Mouse (Mus musculus): ENCODE measurements around the gene Kcnb1.

GRCm38 (mm10) chr2:167141810-167142209, 48.1 kb downstream of the Kcnb1 start:
- TF ChIP-seq POLR2A (IDR thresholded peaks at IDR 0.05; ENCODE audit: control insufficient read depth, extremely low read depth, insufficient read depth, low read length, poor library complexity) (no peak), CTCF (IDR thresholded peaks at IDR 0.05; ENCODE audit: borderline replicate concordance, control insufficient read depth, extremely low read depth, insufficient read depth, low read length, poor library complexity) (no peak)
